Mouse (Mus musculus) central nervous system, embryonic 18 days (tissue): Measurements from ENCODE around the gene Olfr813. TPM values are rescaled to one million over a fixed set of nuclear protein-coding genes. Genes with fewer than 3 reads are reported as not detected.

Experiments used
- polyA plus RNA-seq: library from polyadenylated mRNA; depleted of rRNA; stranded (reverse); fragments of >200 nt; gene quantifications from 2 replicates; pipeline ENCODE4 v1.2.3, GENCODE M21; 2012; rRNA removed

Olfr813 gene
- not detected in 2 replicates for polyA plus RNA-seq

DNA sequence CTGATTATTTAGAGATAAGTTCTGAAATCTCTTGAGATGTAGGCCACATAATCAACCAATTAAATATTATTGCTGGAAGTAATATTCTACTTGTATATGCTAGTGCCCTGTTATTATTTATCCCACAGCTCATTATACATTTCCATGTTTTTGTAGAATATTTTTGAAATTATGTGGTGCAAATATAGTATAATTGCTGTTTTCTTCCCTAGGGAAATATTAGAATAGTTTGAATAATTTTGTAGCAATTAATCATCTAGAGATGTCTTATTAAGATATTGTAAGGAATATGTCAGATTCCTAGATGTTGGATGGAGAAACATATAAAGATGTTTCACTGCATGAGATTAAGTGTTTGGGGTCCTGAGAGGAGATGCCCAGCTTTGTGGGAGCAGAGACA, at the start of gene Olfr813:
Olfr813 (plus strand) TSS at position 301 of the 400 bp plus-strand sequence.

DNA sequence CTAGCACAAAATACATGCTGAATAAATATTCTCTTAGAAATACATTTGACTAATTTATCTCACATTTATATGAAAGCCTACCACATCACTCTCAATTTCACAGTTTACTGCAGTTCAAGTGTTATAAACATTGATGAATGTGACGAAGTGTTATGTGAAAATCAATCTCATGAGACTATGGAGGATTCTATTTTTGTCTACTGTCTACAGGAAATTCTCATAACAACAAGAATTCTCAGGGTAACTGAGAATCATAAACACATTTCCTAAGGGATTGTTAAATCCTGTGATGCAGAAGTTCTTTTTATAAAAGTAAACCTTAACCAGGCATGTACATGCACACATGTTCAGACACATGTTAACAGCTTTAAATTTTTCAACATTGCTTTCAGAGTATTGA, 9.2 kb upstream of the Olfr813 start, which contains the start of gene Olfr812:
Olfr812 (minus strand) TSS at position 101 of the 400 bp plus-strand sequence.

DNA sequence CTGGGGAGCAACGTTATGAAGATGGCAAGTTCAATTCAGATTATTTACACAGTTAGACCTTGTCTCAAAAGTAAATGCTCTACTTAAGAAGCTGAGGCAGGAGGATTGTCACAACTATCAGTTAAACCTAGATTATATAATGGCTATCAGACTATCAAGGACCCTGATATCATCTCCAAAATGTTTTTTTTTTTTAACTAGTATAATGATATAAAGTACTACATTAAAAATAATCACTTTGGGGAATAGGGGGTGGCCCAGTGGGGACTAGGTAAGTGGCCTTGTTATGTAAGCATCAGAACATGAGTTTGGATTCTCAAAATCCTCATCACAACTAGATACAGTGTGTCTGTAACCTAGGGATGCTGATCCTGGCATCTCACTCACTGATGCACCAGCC, 24.6 kb downstream of the Olfr813 start, which contains the start of gene Olfr814:
Olfr814 (minus strand) TSS at position 101 of the 400 bp plus-strand sequence.

DNA sequence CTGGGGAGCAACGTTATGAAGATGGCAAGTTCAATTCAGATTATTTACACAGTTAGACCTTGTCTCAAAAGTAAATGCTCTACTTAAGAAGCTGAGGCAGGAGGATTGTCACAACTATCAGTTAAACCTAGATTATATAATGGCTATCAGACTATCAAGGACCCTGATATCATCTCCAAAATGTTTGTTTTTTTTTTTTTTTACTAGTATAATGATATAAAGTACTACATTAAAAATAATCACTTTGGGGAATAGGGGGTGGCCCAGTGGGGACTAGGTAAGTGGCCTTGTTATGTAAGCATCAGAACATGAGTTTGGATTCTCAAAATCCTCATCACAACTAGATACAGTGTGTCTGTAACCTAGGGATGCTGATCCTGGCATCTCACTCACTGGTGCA, 50.6 kb downstream of the Olfr813 start, which contains the start of gene Olfr815:
Olfr815 (minus strand) TSS at position 101 of the 400 bp plus-strand sequence.

Other genes with a start within 250 kb of the Olfr813 start
- gene Olfr796, start 242.8 kb upstream of the Olfr813 start, polyA plus RNA-seq, result not detected in 2 replicates
- gene Olfr798, start 227.4 kb upstream of the Olfr813 start, polyA plus RNA-seq, result not detected in 2 replicates
- gene Olfr799, start 217.9 kb upstream of the Olfr813 start, polyA plus RNA-seq, result not detected in 2 replicates
- not detected in 2 replicates for gene Olfr800, start 197.7 kb upstream of the Olfr813 start, polyA plus RNA-seq
- not detected in 2 replicates for gene Olfr801, start 181.5 kb upstream of the Olfr813 start, polyA plus RNA-seq
- not detected in 2 replicates for gene Olfr802, start 167.2 kb upstream of the Olfr813 start, polyA plus RNA-seq
- gene Olfr803, start 161.1 kb upstream of the Olfr813 start, polyA plus RNA-seq, result not detected in 2 replicates
- gene Olfr804, start 152.2 kb upstream of the Olfr813 start, polyA plus RNA-seq, result not detected in 2 replicates
- gene Olfr805, start 126.0 kb upstream of the Olfr813 start, polyA plus RNA-seq, result not detected in 2 replicates
- gene Olfr806, start 113.4 kb upstream of the Olfr813 start, polyA plus RNA-seq, result not detected in 2 replicates
- gene Olfr807, start 97.6 kb upstream of the Olfr813 start, polyA plus RNA-seq, result not detected in 2 replicates
- gene Olfr808, start 89.9 kb upstream of the Olfr813 start, polyA plus RNA-seq, result not detected in 2 replicates
- not detected in 2 replicates for gene Olfr809, start 80.7 kb upstream of the Olfr813 start, polyA plus RNA-seq
- not detected in 2 replicates for gene Olfr810, start 60.5 kb upstream of the Olfr813 start, polyA plus RNA-seq
- not detected in 2 replicates for gene Olfr811, start 51.0 kb upstream of the Olfr813 start, polyA plus RNA-seq
- not detected in 2 replicates for gene Olfr812, start 9.3 kb upstream of the Olfr813 start, polyA plus RNA-seq
- not detected in 2 replicates for gene Olfr814, start 24.5 kb downstream of the Olfr813 start, polyA plus RNA-seq
- gene Olfr815, start 50.5 kb downstream of the Olfr813 start, polyA plus RNA-seq, result not detected in 2 replicates
- not detected in 2 replicates for gene Olfr816, start 60.2 kb downstream of the Olfr813 start, polyA plus RNA-seq
- gene Olfr818, start 93.7 kb downstream of the Olfr813 start, polyA plus RNA-seq, result not detected in 2 replicates
- gene Olfr819, start 111.9 kb downstream of the Olfr813 start, polyA plus RNA-seq, result not detected in 2 replicates
- not detected in 2 replicates for gene Olfr247, start 120.8 kb downstream of the Olfr813 start, polyA plus RNA-seq
- not detected in 2 replicates for gene Gm10310, start 129.7 kb downstream of the Olfr813 start, polyA plus RNA-seq
- not detected in 2 replicates for gene Olfr820, start 157.3 kb downstream of the Olfr813 start, polyA plus RNA-seq
- not detected in 2 replicates for gene Olfr821, start 175.0 kb downstream of the Olfr813 start, polyA plus RNA-seq
- not detected in 2 replicates for gene Olfr822, start 215.8 kb downstream of the Olfr813 start, polyA plus RNA-seq